In genomic region chr1:149758092-149758782, GRCm38 (mm10) we compare ENCODE assay signal across 9 mouse cellular contexts.
DNase-seq lines count a peak whose midpoint lies in the region; ATAC-seq and TF ChIP-seq lines count a peak whose summit lies in the region.
"Had no signal": no experiment of that assay in that cellular context is flagged by ENCODE, and none has a peak within 500 bp of the region (broad histone marks: within the 10 kb centered on the region; RNA-seq: fewer than 3 reads in every experiment).

No protein-coding gene starts in this region.

- peak; percentile 63; the same call in 1 of the 2 replicates for ATAC-seq in intestine, embryonic 15.5 days

- H3K27me3 ChIP-seq in intestine, embryonic 15.5 days (replicated peaks), result no peaks in the 10 kb centered on the region
- H3K27me3 ChIP-seq: embryonic facial prominence, embryonic 15.5 days had no signal

- no peaks in the 10 kb centered on the region for H3K36me3 ChIP-seq in intestine, embryonic 15.5 days
- H3K36me3 ChIP-seq: embryonic facial prominence, embryonic 15.5 days had no signal

- no peak overlapping the region for H3K27ac ChIP-seq in layer of hippocampus, adult 2 months
- H3K27ac ChIP-seq in intestine, embryonic 15.5 days, result no peak overlapping the region
- H3K27ac ChIP-seq: embryonic facial prominence, embryonic 15.5 days had no signal

- peak; percentile 86 for TF ChIP-seq CTCF in layer of hippocampus, adult 2 months (conservative IDR thresholded peaks at IDR 0.05)

- H3K4me3 ChIP-seq in layer of hippocampus, adult 2 months, result no peak overlapping the region
- no peak overlapping the region for H3K4me3 ChIP-seq in intestine, embryonic 15.5 days (replicated peaks)
- H3K4me3 ChIP-seq: embryonic facial prominence, embryonic 15.5 days had no signal

- 61% methylated on average over 1 of the region's 1 CpGs for WGBS in intestine, embryonic 15.5 days

- no peaks in the 10 kb centered on the region for H3K9me3 ChIP-seq in intestine, embryonic 15.5 days
- H3K9me3 ChIP-seq: embryonic facial prominence, embryonic 15.5 days had no signal

- no peaks in the 10 kb centered on the region for H3K4me1 ChIP-seq in intestine, embryonic 15.5 days (replicated peaks)
- H3K4me1 ChIP-seq: embryonic facial prominence, embryonic 15.5 days had no signal

- peak; percentile 10 to 44 for DNase-seq in layer of hippocampus, adult 2 months (ENCODE audit: low spot score in 2 of 2)
- no peak for DNase-seq in layer of hippocampus, adult 8-10 months (ENCODE audit: low spot score in 2 of 2)
- peak; percentile 59 for DNase-seq in MEL-GATA-1-ER (ENCODE audit: extremely low read depth, low read depth)
- peak; percentile 55 to 82 for DNase-seq in cerebellum, postnatal 10 days
- DNase-seq in retina, postnatal 7 days (ENCODE audit: low read depth, low spot score), result peak; percentile 36
- no peak for DNase-seq in T-cell, adult 2 months (ENCODE audit: low spot score)
- no peak for DNase-seq in ovary, postnatal 14 days (ENCODE audit: low spot score)

- no peak overlapping the region for H3K9ac ChIP-seq in intestine, embryonic 15.5 days
- H3K9ac ChIP-seq: embryonic facial prominence, embryonic 15.5 days had no signal

- H3K4me2 ChIP-seq in intestine, embryonic 15.5 days (replicated peaks), result no peak overlapping the region
- H3K4me2 ChIP-seq: embryonic facial prominence, embryonic 15.5 days had no signal

Comparison
In these comparisons a context has a peak if more than half of its experiments do, and no peak if none do; other contexts are left out.
1. DNase-seq: peak in layer of hippocampus, adult 2 months (2 of 2), MEL-GATA-1-ER (single experiment), cerebellum, postnatal 10 days (2 of 2) and retina, postnatal 7 days (single experiment); none in layer of hippocampus, adult 8-10 months (0 of 2), T-cell, adult 2 months (single experiment) and ovary, postnatal 14 days (single experiment).